Mouse (Mus musculus) retina, postnatal 7 days (tissue): Measurements from ENCODE around the gene Abcc1.

Experiments used
- DNase-seq: peaks from one replicate; pipeline ENCODE4 v3.0.0-alpha.2; 2012; ENCODE audit warnings: low read depth, low spot score

Abcc1 gene

GRCm38 (mm10) chr16:14376352-14376751 lies 15.0 kb downstream of the Abcc1 start:
- DNase-seq: no peak

- no peak for DNase-seq
Observed at GRCm38 (mm10) chr16:14377321-14377720, 16.0 kb downstream of the Abcc1 start.

- no peak for DNase-seq
Observed at GRCm38 (mm10) chr16:14378654-14379053, 17.3 kb downstream of the Abcc1 start.

DNA sequence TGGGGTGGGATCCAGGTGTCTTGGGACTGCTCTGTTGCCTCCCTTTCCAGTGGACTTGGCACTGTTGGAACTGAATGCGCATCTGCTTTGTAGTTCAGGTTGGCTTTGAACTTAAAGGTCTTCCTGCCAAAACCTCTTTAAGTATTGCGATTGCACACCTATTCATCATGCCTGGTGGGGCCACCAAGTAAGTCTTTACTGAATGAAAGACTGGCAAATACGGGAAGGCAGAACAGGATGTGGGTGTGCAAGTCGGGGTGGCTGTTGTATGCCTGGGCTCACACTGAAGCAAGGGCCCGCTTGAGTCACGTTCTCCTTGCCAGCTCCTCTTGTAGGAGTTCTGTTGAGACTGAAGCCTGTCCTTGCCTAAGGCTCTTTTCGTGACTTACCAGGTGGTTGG lies 18.5 kb downstream of the Abcc1 start:
- DNase-seq: no peak

GRCm38 (mm10) chr16:14381061-14381665 lies 19.8 kb downstream of the Abcc1 start:
- DNase-seq: no peak

DNA sequence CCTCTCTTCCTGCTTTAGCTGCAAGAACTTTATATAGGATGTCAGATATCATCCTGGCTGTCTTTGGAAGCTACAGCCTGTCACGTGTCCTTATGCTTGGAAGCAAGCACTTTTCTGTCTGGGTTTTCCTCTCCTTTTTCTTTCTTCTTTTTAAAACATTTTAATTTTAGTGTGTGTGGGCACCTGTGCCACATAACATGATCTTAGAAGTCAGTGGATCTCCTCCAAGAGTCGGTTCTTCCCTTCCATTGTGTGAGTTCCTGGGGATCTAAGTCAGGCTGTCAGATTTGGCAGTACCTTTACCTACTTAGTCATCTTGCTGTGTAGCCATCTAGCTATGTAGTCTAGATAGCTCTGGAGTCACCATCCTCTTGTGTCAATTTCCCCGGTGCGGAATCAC lies 37.9 kb downstream of the Abcc1 start:
- no peak for DNase-seq

DNA sequence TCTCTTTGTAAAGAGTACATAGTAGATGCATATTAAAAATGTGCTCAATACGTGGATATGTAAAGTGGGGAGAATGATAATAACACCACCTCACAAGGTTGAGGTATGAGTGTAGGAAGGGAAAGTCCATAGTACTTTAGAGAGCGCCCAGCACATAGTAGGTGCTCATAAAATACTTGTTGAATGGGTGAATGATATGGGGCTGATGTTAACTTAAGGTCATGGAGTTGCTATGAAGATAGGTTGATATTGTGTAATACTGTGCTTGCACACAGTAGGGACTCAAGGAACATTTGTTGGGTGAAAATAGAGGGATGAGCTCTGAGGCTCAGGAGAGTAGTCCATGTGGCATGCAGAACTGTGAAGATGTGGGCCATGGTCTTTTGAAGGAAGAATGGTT lies 42.1 kb downstream of the Abcc1 start:
- DNase-seq: no peak

GRCm38 (mm10) chr16:14405636-14406035 lies 44.3 kb downstream of the Abcc1 start:
- DNase-seq: no peak

- DNase-seq: no peak
Observed at GRCm38 (mm10) chr16:14409124-14409523, 47.8 kb downstream of the Abcc1 start.

GRCm38 (mm10) chr16:14409776-14410175 lies 48.4 kb downstream of the Abcc1 start:
- DNase-seq: no peak

GRCm38 (mm10) chr16:14410611-14411010 lies 49.3 kb downstream of the Abcc1 start:
- no peak for DNase-seq

GRCm38 (mm10) chr16:14411156-14411555 lies 49.8 kb downstream of the Abcc1 start:
- no peak for DNase-seq

- no peak for DNase-seq
Observed at GRCm38 (mm10) chr16:14412551-14412950, 51.2 kb downstream of the Abcc1 start.

- no peak for DNase-seq
Observed at GRCm38 (mm10) chr16:14415206-14415605, 53.8 kb downstream of the Abcc1 start.

- DNase-seq: no peak
Observed at GRCm38 (mm10) chr16:14416957-14417618, 55.7 kb downstream of the Abcc1 start.

- no peak for DNase-seq
Observed at GRCm38 (mm10) chr16:14420496-14421132, 59.3 kb downstream of the Abcc1 start.

DNA sequence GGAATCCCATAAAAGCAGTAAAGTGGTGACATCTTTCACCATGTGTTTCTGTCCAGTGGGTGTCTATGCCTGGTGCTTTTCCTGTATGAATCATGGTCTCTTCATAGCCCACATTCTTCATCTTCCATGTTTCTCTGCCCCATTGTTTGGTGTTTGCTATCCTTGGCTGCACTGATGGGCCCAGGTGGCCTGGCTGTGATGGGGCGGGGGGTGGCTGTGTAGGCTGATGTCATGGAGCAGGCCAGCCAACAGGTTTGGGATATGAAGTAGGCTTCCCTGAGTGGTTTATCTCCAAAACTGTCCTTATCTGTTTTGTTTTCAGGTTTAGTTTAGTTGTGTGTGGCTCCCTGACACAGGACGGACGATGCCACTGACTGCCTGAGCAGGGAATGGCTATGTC lies 60.7 kb downstream of the Abcc1 start:
- DNase-seq: no peak

GRCm38 (mm10) chr16:14429371-14429770 lies 68.0 kb downstream of the Abcc1 start:
- DNase-seq: no peak

- no peak for DNase-seq
Observed at GRCm38 (mm10) chr16:14432996-14433395, 71.6 kb downstream of the Abcc1 start.

GRCm38 (mm10) chr16:14435526-14435925 lies 74.2 kb downstream of the Abcc1 start:
- no peak for DNase-seq

GRCm38 (mm10) chr16:14437446-14437982 lies 76.2 kb downstream of the Abcc1 start:
- no peak for DNase-seq

- no peak for DNase-seq
Observed at GRCm38 (mm10) chr16:14438561-14438960, 77.2 kb downstream of the Abcc1 start.

- DNase-seq: no peak
Observed at GRCm38 (mm10) chr16:14439081-14439480, 77.7 kb downstream of the Abcc1 start.
